Mouse (Mus musculus) liver, postnatal 0 days (tissue): Measurements from ENCODE around the gene Akr1b8. TPM values are rescaled to one million over a fixed set of nuclear protein-coding genes. Genes with fewer than 3 reads are reported as not detected.
A peak's percentile ranks its signal among the peaks of the same experiment; 100 is the strongest.

ENCODE experiments used
- ATAC-seq: fragments of 200-750 bp; cut with Nextera tagmentation; 2 replicates; pipeline ENCODE4 v1.8.0; 2017; ENCODE audit warnings: mild to moderate bottlenecking, moderate library complexity
- DNase-seq: peaks from one replicate; pipeline ENCODE4 v3.0.0-alpha.2; 2016
- H3K27ac ChIP-seq: fragments of 300-500 bp; sonication (generic); 2 replicates; pipeline ENCODE4 v1.5.1; 2014; ENCODE audit warnings: antibody characterized with exemption, moderate library complexity, mild to moderate bottlenecking, low read depth
- H3K27me3 ChIP-seq: fragments of 300-500 bp; sonication (generic); 2 replicates; pipeline ENCODE4 v1.6.1; 2014; ENCODE audit warnings: low read length, control low read depth, mixed read lengths; ENCODE audit not compliant: insufficient read depth
- H3K36me3 ChIP-seq: fragments of 300-500 bp; sonication (generic); replicated peaks from 2 replicates; pipeline ENCODE4 v1.6.1; 2014; ENCODE audit warnings: mild to moderate bottlenecking, control low read depth, low read length, moderate library complexity, mixed read lengths; ENCODE audit not compliant: insufficient read depth
- H3K4me1 ChIP-seq: fragments of 300-500 bp; sonication (generic); 2 replicates; pipeline ENCODE4 v1.6.1; 2014; ENCODE audit warnings: antibody characterized with exemption, mild to moderate bottlenecking, control low read depth; ENCODE audit not compliant: insufficient read depth
- H3K4me2 ChIP-seq: fragments of 300-500 bp; sonication (generic); 2 replicates; pipeline ENCODE4 v1.6.1; 2014; ENCODE audit warnings: low read depth, mild to moderate bottlenecking, low read length, moderate library complexity, mixed read lengths
- H3K4me3 ChIP-seq: fragments of 300-500 bp; sonication (generic); 2 replicates; pipeline ENCODE4 v1.5.1; 2014; ENCODE audit warnings: low read depth, low read length
- H3K9ac ChIP-seq: fragments of 300-500 bp; sonication (generic); replicated peaks from 2 replicates; pipeline ENCODE4 v1.6.1; 2014; ENCODE audit warnings: mild to moderate bottlenecking, moderate library complexity
- H3K9me3 ChIP-seq: fragments of 300-500 bp; sonication (generic); 2 replicates; pipeline ENCODE4 v1.6.1; 2016; ENCODE audit warnings: mild to moderate bottlenecking, control low read depth, low read length, mixed read lengths
- CTCF ChIP-seq: sonication (generic); IDR thresholded peaks from 2 replicates; pipeline ENCODE4 v1.5.1; 2016; ENCODE audit warnings: antibody characterized with exemption, low read depth
- EP300 ChIP-seq: IDR thresholded peaks from 2 replicates; pipeline ENCODE4 v1.6.1; 2016; ENCODE audit warnings: antibody characterized with exemption, low read depth, mild to moderate bottlenecking
- WGBS: fragments of 180-500 bp; shearing (Covaris S2); extraction: QIAGEN DNeasy Blood & Tissue Kit; methylation state at CpG from one replicate; pipeline ENCODE4 v1.1.7; 2014; ENCODE audit not compliant: insufficient replicate concordance; 5-methylcytosine and 5-hydroxymethylcytosine counted together
- polyA plus RNA-seq: library from polyadenylated mRNA; unstranded; fragments of >200 nt; fragmentation: Nextera tagmentation; extraction: Ambion mirVana; gene quantifications from 2 replicates; pipeline ENCODE4 v1.2.1, GENCODE M21; 2015

The Akr1b8 gene
- polyA plus RNA-seq, 1 experiment from 2014 or later, result 8.1 TPM

- Histone ChIP-seq H3K4me1 (peaks cover 6% of the 10 kb centered on the region), H3K4me3 (peak overlapping the region; percentile 64), H3K27me3 (no peaks in the 10 kb centered on the region), H3K9me3 (no peaks in the 10 kb centered on the region), H3K27ac (peak overlapping the region; percentile 81), H3K36me3 (0 out of 2 replicates have a peak, but pooled peaks cover 8% of the 10 kb centered on the region), H3K4me2 (peak overlapping the region; percentile 86), H3K9ac (peak overlapping the region; percentile 67)
- DNase-seq (peak; percentile 65), ATAC-seq (peak; percentile 53)
- 8% methylated on average over 13 of the region's 13 CpGs for WGBS
- TF ChIP-seq CTCF, result no peak
- TF ChIP-seq EP300, result no peak
Measured at GRCm38 (mm10) chr6:34384701-34385370, 30.9 kb downstream of the Akr1b8 start.

- peaks cover 17% of the 10 kb centered on the region; the same call in 1 of the 2 replicates for H3K36me3 ChIP-seq
- no peaks in the 10 kb centered on the region for H3K9me3 ChIP-seq
- peaks cover 6% of the 10 kb centered on the region for H3K4me1 ChIP-seq
- no peak overlapping the region for H3K4me3 ChIP-seq
- no peak for TF ChIP-seq CTCF
- no peak overlapping the region for H3K4me2 ChIP-seq
- DNase-seq (no peak), ATAC-seq (no peak)
- no peak overlapping the region for H3K9ac ChIP-seq
- no peaks in the 10 kb centered on the region for H3K27me3 ChIP-seq
- WGBS, result 84% methylated on average over 4 of the region's 4 CpGs
- H3K27ac ChIP-seq, result no peak overlapping the region
Measured at GRCm38 (mm10) chr6:34388420-34389156, 34.7 kb downstream of the Akr1b8 start.

GRCm38 (mm10) chr6:34395897-34396296 lies 42.0 kb downstream of the Akr1b8 start:
- no peak for TF ChIP-seq CTCF
- no peak for TF ChIP-seq EP300
- Histone ChIP-seq H3K36me3 (peaks cover 11% of the 10 kb centered on the region; the same call in 1 of the 2 replicates), H3K9me3 (no peaks in the 10 kb centered on the region), H3K27me3 (no peaks in the 10 kb centered on the region), H3K27ac (no peak overlapping the region), H3K9ac (no peak overlapping the region), H3K4me1 (no peaks in the 10 kb centered on the region), H3K4me2 (no peak overlapping the region), H3K4me3 (no peak overlapping the region)
- ATAC-seq (peak; percentile 56), DNase-seq (no peak)
- 66% methylated on average over 5 of the region's 5 CpGs for WGBS

GRCm38 (mm10) chr6:34398431-34398830 lies 44.5 kb downstream of the Akr1b8 start:
- TF ChIP-seq EP300, result no peak
- TF ChIP-seq CTCF, result no peak
- WGBS, result 70% methylated on average over 6 of the region's 6 CpGs

GRCm38 (mm10) chr6:34399606-34400220 lies 45.8 kb downstream of the Akr1b8 start:
- no peak for ATAC-seq
- Histone ChIP-seq H3K9ac (no peak overlapping the region), H3K4me1 (no peaks in the 10 kb centered on the region), H3K4me3 (no peak overlapping the region), H3K27me3 (no peaks in the 10 kb centered on the region), H3K4me2 (no peak overlapping the region), H3K27ac (no peak overlapping the region), H3K36me3 (peaks cover 4% of the 10 kb centered on the region; the same call in 1 of the 2 replicates), H3K9me3 (no peaks in the 10 kb centered on the region)
- 83% methylated on average over 13 of the region's 13 CpGs for WGBS
- TF ChIP-seq CTCF (no peak), EP300 (no peak)
- DNase-seq, result no peak

More at GRCm38 (mm10) chr6:34398431-34398830, 44.5 kb downstream of the Akr1b8 start:
- Histone ChIP-seq H3K36me3 (peaks cover 4% of the 10 kb centered on the region; the same call in 1 of the 2 replicates), H3K27me3 (no peaks in the 10 kb centered on the region), H3K4me1 (no peaks in the 10 kb centered on the region), H3K9me3 (no peaks in the 10 kb centered on the region), H3K4me3 (no peak overlapping the region), H3K27ac (no peak overlapping the region), H3K4me2 (no peak overlapping the region), H3K9ac (no peak overlapping the region)
- ATAC-seq (no peak), DNase-seq (no peak)

GRCm38 (mm10) chr6:34400696-34401095 lies 46.8 kb downstream of the Akr1b8 start:
- no peaks in the 10 kb centered on the region for H3K9me3 ChIP-seq
- no peak for ATAC-seq
- TF ChIP-seq EP300, result no peak
- no peak for TF ChIP-seq CTCF
- H3K27me3 ChIP-seq, result no peaks in the 10 kb centered on the region
- 61% methylated on average over 2 of the region's 2 CpGs for WGBS
- H3K4me1 ChIP-seq, result no peaks in the 10 kb centered on the region
- no peak overlapping the region for H3K4me2 ChIP-seq
- no peak overlapping the region for H3K27ac ChIP-seq
- H3K36me3 ChIP-seq, result peaks cover 4% of the 10 kb centered on the region; the same call in 1 of the 2 replicates
- no peak for DNase-seq
- no peak overlapping the region for H3K4me3 ChIP-seq
- no peak overlapping the region for H3K9ac ChIP-seq
